Mouse (Mus musculus): Measurements from ENCODE around the gene Ampd1. TPM values are rescaled to one million over a fixed set of nuclear protein-coding genes. Genes with fewer than 3 reads are reported as not detected.
"Not testable (repeated sequence)": the region's sequence is repeated elsewhere in the genome, so short reads cannot be mapped to it uniquely, and the experiment has no call there.

The Ampd1 gene
- total RNA-seq, 4 experiments from 2014 or later = not detected

GRCm38 (mm10) chr3:103102454-103103390 is 28.9 kb downstream of the Ampd1 start, which contains the start of gene Dennd2c:
Gene Dennd2c (plus strand): TSS chr3:103102604.
- DNase-seq (ENCODE audit: low spot score in 2 of 2) = peak; percentile 32 to 38

GRCm38 (mm10) chr3:103107565-103108240 is 33.9 kb downstream of the Ampd1 start:
- no peak for DNase-seq (ENCODE audit: low spot score in 2 of 2)

- no peak for DNase-seq (ENCODE audit: low spot score in 2 of 2)
Observed at GRCm38 (mm10) chr3:103112216-103112615, 38.4 kb downstream of the Ampd1 start.

- DNase-seq (ENCODE audit: low spot score in 2 of 2) = no peak
Observed at GRCm38 (mm10) chr3:103123636-103124035, 49.8 kb downstream of the Ampd1 start.

GRCm38 (mm10) chr3:103126138-103126537 is 52.3 kb downstream of the Ampd1 start:
- no peak for DNase-seq (ENCODE audit: low spot score in 2 of 2)

DNA sequence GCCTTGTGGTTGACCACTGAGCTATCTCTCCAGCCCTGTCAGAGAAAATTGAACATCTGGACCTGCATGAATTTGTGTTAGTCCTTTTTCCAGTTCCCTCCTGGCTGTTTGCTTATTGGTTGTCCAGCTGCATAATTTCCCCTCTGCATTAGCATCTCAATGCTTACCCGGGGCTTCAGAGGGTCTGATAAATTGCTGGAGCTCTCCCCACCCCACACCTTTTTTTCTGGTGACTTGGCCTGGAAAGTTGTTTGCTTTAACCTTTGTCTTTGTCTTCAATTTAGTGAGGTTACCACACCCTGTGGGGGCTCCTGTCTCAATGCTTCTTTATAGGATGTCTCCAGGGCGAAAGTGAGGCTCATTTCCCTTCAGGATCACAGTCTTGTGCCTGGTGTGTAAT is 53.4 kb downstream of the Ampd1 start:
- DNase-seq (ENCODE audit: low spot score in 2 of 2) = no peak

DNA sequence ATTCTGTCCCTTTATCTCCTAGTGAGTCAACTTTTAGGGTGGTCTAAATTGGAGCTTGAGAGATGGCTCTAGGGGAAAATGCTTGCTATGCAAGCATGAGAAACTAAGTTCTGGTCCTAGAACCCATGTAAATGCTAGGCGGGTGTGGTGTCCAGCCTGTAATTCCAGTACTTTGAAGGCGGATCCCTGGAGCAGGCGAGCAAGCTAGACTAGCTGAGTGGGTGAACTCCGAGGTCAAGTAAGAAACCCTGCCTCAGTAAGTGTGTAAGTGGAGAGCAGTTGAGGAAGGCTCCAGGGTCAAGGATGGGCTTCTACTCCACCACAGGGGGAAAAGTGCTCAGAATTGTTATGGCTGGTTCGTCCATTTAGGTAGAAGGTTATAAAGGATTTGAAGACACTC is 53.9 kb downstream of the Ampd1 start:
- no peak for DNase-seq (ENCODE audit: low spot score in 2 of 2)

DNA sequence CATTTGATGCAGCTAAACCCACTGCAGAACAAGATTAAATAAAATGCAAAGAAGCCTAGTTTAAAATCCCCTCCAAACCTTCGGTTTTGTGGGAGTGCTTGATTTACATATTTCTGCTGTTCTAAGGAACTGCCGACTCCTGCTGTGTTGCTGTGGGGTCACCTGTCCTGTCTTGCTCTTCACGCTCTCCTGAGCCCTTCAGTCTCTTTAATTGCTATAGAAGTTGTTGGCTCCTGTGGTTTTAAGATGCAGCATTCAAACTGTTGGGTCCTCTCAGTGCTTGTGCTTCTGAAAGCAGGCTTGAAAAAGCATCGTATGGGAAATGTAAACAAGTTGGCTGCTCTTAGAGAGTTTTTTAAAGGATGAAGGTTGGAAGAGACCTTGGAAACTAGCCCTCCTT is 54.4 kb downstream of the Ampd1 start:
- no peak for DNase-seq (ENCODE audit: low spot score in 2 of 2)

- no peak for DNase-seq (ENCODE audit: low spot score in 2 of 2)
Observed at GRCm38 (mm10) chr3:103129367-103130159, 55.7 kb downstream of the Ampd1 start.

DNA sequence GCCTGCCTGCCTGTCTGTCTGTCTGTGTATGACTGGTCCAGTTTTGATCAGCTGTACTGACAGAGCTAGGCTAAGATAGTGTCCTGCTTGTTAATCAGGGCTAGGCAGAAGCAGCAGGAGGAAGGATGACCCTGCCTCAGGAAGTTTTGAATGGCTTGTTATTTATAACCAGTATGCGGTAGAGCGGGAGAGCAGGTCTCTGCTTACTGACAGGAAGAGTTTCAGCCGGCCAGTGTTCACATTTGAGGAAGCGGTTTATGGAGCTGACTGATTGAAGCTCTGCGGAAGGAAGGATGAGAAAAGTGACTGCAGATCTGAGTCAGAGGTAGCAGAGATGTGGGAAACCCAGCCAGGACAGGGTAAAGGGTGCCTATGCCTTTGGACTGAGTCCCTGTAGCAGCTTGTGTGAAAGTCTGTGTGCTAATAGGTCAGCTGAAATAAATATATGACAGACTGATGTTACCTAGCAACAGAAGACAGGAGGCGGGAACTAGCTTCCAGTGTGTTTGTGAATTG is 56.5 kb downstream of the Ampd1 start:
- DNase-seq (ENCODE audit: low spot score in 2 of 2) = peak; percentile 10 to 13

GRCm38 (mm10) chr3:103133098-103133497 is 59.3 kb downstream of the Ampd1 start:
- DNase-seq (ENCODE audit: low spot score in 2 of 2) = no peak

GRCm38 (mm10) chr3:103136414-103137077 is 62.7 kb downstream of the Ampd1 start:
- no peak for DNase-seq (ENCODE audit: low spot score in 2 of 2)

GRCm38 (mm10) chr3:103139047-103139446 is 65.2 kb downstream of the Ampd1 start:
- no peak for DNase-seq (ENCODE audit: low spot score in 2 of 2)

DNA sequence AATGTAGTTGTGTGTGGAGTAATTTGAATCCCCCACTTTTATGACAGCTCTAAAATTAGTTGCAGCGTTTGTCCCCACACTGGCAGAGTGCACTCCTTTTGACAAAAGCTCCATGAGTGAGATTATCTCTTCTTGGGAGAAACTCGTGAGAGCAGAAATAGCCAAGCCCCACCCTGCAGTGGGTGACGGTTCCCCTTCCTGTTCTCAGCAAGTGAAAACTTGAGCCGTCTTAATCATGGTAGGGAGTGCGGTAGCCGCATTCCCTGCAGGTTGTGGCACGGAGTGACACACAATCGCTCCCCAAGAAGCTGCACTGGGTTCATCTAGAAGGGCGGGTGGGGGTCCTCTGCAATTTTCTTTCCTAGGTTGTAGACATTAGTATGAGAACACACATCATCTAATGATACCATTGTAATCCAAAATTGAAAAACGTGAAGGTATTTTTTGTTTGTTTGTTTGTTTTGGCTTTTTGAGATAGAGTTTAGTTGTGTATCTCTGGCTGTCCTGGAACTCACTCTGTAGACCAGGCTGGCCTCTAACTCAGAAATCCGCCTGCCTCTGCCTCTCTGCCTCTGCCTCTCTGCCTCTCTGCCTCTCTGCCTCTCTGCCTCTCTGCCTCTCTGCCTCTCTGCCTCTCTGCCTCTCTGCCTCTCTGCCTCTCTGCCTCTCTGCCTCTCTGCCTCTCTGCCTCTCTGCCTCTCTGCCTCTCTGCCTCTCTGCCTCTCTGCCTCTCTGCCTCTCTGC is 66.5 kb downstream of the Ampd1 start:
- not testable (repeated sequence) for DNase-seq (ENCODE audit: low spot score in 2 of 2)

GRCm38 (mm10) chr3:103141287-103141686 is 67.5 kb downstream of the Ampd1 start:
- DNase-seq (ENCODE audit: low spot score in 2 of 2) = no peak

- no peak for DNase-seq (ENCODE audit: low spot score in 2 of 2)
Observed at GRCm38 (mm10) chr3:103142366-103142765, 68.6 kb downstream of the Ampd1 start.

GRCm38 (mm10) chr3:103145336-103145735 is 71.5 kb downstream of the Ampd1 start:
- no peak for DNase-seq (ENCODE audit: low spot score in 2 of 2)

- DNase-seq (ENCODE audit: low spot score in 2 of 2) = no peak
Observed at GRCm38 (mm10) chr3:103145791-103146190, 72.0 kb downstream of the Ampd1 start.

GRCm38 (mm10) chr3:103146330-103147166 is 72.7 kb downstream of the Ampd1 start:
- DNase-seq (ENCODE audit: low spot score in 2 of 2) = no peak
